In the genomic region with DNA sequence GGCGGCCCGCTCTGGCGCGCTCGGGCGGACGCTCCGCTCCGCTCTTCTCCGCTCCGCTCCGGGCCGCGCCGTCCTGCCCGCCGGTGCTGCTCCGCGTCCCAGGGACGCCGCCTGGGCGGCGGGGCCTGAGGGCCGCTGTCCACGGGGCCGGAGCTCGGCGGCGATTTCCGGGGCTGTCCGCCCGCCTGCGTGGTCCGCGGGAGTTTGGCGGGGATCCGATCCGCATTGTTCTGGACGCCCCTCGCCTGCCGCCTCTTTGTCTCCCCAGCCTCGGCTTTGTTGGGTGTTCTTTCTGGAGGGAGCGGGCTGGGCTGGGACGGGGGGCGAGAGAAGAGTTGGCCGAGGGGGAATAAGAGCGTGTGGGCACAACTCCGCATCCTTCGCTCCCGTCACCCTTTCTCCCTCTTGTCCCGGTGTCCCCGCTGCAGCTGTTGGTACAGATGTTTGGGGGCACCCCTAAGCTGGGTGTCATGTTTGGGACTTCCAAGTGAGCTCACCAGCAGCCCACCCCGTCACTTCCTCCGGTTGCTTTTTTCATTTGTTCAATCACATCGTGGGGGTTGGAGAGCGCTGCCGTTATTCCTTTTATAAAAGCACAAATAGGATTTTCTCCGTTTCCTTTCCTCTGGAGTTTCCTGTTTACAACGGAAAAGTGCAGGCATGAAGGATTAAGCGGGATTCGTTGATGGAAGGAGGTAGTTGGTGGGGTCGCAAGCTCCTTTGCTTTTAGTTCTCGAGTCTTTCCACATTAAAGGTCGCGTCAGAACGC, we compare ENCODE assay signal across 8 mouse cellular contexts. TPM values are rescaled to one million over a fixed set of nuclear protein-coding genes. Genes with fewer than 3 reads are reported as not detected.
DNase-seq lines count a peak whose midpoint lies in the region; ATAC-seq and TF ChIP-seq lines count a peak whose summit lies in the region.

No protein-coding gene starts in this region.

- H3K27ac ChIP-seq in MEL (ENCODE audit: control insufficient read depth, low read depth, low read length), result peak overlapping the region; percentile 48
- H3K27ac ChIP-seq in heart, adult 2 months, result peak overlapping the region; percentile 95
- H3K27ac ChIP-seq in kidney, adult 2 months (ENCODE audit: insufficient read depth, low read depth, low read length), result peak overlapping the region; percentile 65
- peak overlapping the region; percentile 83 for H3K27ac ChIP-seq in liver, embryonic 13.5 days

- TF ChIP-seq CTCF in MEL (IDR thresholded peaks at IDR 0.05 in 2 of 3, conservative IDR thresholded peaks at IDR 0.05 in 1 of 3; ENCODE audit: control insufficient read depth in 1 of 3, insufficient read depth in 1 of 3, low read depth in 2 of 3, low read length in 3 of 3, poor library complexity in 1 of 3, severe bottlenecking in 1 of 3), result no peak
- TF ChIP-seq CTCF in heart, adult 2 months (IDR thresholded peaks at IDR 0.05), result no peak
- no peak for TF ChIP-seq CTCF in kidney, adult 2 months (conservative IDR thresholded peaks at IDR 0.05; ENCODE audit: insufficient read depth, insufficient read length, low read depth, low read length)

- H3K4me2 ChIP-seq in liver, embryonic 13.5 days, result peak overlapping the region; percentile 85

- under 1% methylated on average over 66 of the region's 66 CpGs for WGBS in heart, adult 2 months
- under 1% methylated on average over 66 of the region's 66 CpGs for WGBS in kidney, adult 2 months
- under 1% methylated on average over 65 of the region's 66 CpGs for WGBS in liver, embryonic 13.5 days (ENCODE audit: insufficient replicate concordance)

- peak; percentile 74 for ATAC-seq in liver, embryonic 13.5 days (ENCODE audit: low read depth)

- intact Hi-C loops in heart, adult 2 months (cut with DNase I), result loop anchor here (2.0 to 10.0 kb wide), 2 partner anchors 83 to 257 kb away; a partner anchor contains a TSS

- DNase-seq in 3134 (ENCODE audit: extremely low read depth, insufficient read length, low spot score) (peak; percentile 60), MEL (ENCODE audit: low read depth, low spot score) (peak; percentile 82)
- DNase-seq in embryo, embryonic 11 days, result peak; percentile 65
- peak in 1 of 2 experiments; percentile 53 for DNase-seq in heart, adult 2 months
- peak; percentile 40 for DNase-seq in kidney, adult 2 months
- no peak for DNase-seq in liver, embryonic 13.5 days
- peak; percentile 82 for DNase-seq in naive thymus-derived CD4-positive, alpha-beta T cell, adult 2 months (ENCODE audit: low read depth)
- DNase-seq in thymus, adult 18-20 months, result peak; percentile 39 to 59

- peaks cover 1 to 17% of the 10 kb centered on the region in 2 experiments for H3K36me3 ChIP-seq in MEL (ENCODE audit: control insufficient read depth in 1 of 2, insufficient read depth in 2 of 2, low read length in 2 of 2)
- H3K36me3 ChIP-seq in heart, adult 2 months (ENCODE audit: control insufficient read depth, insufficient read depth, low read length), result peaks cover 6% of the 10 kb centered on the region
- H3K36me3 ChIP-seq in kidney, adult 2 months (ENCODE audit: control insufficient read depth, insufficient read depth, low read length), result no peaks in the 10 kb centered on the region
- 0 out of 2 replicates have a peak, but pooled peaks cover 2% of the 10 kb centered on the region for H3K36me3 ChIP-seq in liver, embryonic 13.5 days

- no peaks in the 10 kb centered on the region for H3K9me3 ChIP-seq in MEL (replicated peaks; ENCODE audit: insufficient read depth, low read length)
- no peaks in the 10 kb centered on the region for H3K9me3 ChIP-seq in liver, embryonic 13.5 days (replicated peaks)

- H3K27me3 ChIP-seq in MEL (ENCODE audit: control insufficient read depth in 1 of 2, insufficient read depth in 2 of 2, low read length in 2 of 2), result peaks cover 3 to 9% of the 10 kb centered on the region in 2 experiments; a peak in 3 of 4 replicates
- H3K27me3 ChIP-seq in heart, adult 2 months (ENCODE audit: control insufficient read depth, insufficient read depth, low read length), result no peaks in the 10 kb centered on the region
- H3K27me3 ChIP-seq in kidney, adult 2 months (replicated peaks; ENCODE audit: control insufficient read depth, insufficient read depth, low read length), result no peaks in the 10 kb centered on the region
- no peaks in the 10 kb centered on the region for H3K27me3 ChIP-seq in liver, embryonic 13.5 days

- TF ChIP-seq POLR2A in MEL (IDR thresholded peaks at IDR 0.05; ENCODE audit: control insufficient read depth in 1 of 2, insufficient read depth in 1 of 2, low read depth in 1 of 2, low read length in 2 of 2, poor library complexity in 1 of 2), result no peak
- no peak for TF ChIP-seq POLR2A in heart, adult 2 months (IDR thresholded peaks at IDR 0.05; ENCODE audit: insufficient read depth, low read depth, low read length)
- TF ChIP-seq POLR2A in kidney, adult 2 months (IDR thresholded peaks at IDR 0.05; ENCODE audit: low read depth, low read length), result no peak

- H3K4me1 ChIP-seq in MEL (ENCODE audit: control insufficient read depth in 1 of 2, insufficient read depth in 2 of 2, low read length in 2 of 2), result peaks cover 4 to 5% of the 10 kb centered on the region in 2 experiments; a peak in 3 of 4 replicates
- peaks cover 3% of the 10 kb centered on the region for H3K4me1 ChIP-seq in heart, adult 2 months (ENCODE audit: control insufficient read depth, insufficient read depth, low read length)
- peaks cover 3% of the 10 kb centered on the region; the same call in 1 of the 2 replicates for H3K4me1 ChIP-seq in kidney, adult 2 months (ENCODE audit: control insufficient read depth, insufficient read depth, low read length)
- peaks cover 47% of the 10 kb centered on the region for H3K4me1 ChIP-seq in liver, embryonic 13.5 days (replicated peaks)

- TF ChIP-seq RAD21 in MEL (IDR thresholded peaks at IDR 0.05; ENCODE audit: low read depth, low read length), result no peak

- peak overlapping the region; percentile 97 for H3K9ac ChIP-seq in MEL (ENCODE audit: control insufficient read depth, low read depth, low read length, poor library complexity, severe bottlenecking)
- peak overlapping the region; percentile 95 for H3K9ac ChIP-seq in heart, adult 2 months (ENCODE audit: low read depth, low read length)
- peak overlapping the region; percentile 96 for H3K9ac ChIP-seq in liver, embryonic 13.5 days

- H3K4me3 ChIP-seq in MEL (ENCODE audit: control insufficient read depth in 1 of 2, insufficient read depth in 1 of 2, low read depth in 2 of 2, low read length in 2 of 2), result peak overlapping the region; percentile 96 to 98
- H3K4me3 ChIP-seq in heart, adult 2 months, result peak overlapping the region; percentile 87
- H3K4me3 ChIP-seq in kidney, adult 2 months (ENCODE audit: insufficient read depth, low read depth, low read length), result peak overlapping the region; percentile 75
- peak overlapping the region; percentile 95 for H3K4me3 ChIP-seq in liver, embryonic 13.5 days (replicated peaks)

- peaks cover 45% of the 10 kb centered on the region for H3K79me2 ChIP-seq in MEL (ENCODE audit: control insufficient read depth, insufficient read depth, low read length, poor library complexity)
- H3K79me2 ChIP-seq in heart, adult 2 months (replicated peaks; ENCODE audit: control insufficient read depth, insufficient read depth, low read length), result peaks cover 10% of the 10 kb centered on the region

- no peak for TF ChIP-seq EP300 in MEL (IDR thresholded peaks at IDR 0.05; ENCODE audit: low read depth in 1 of 2, low read length in 2 of 2)
- TF ChIP-seq EP300 in heart, adult 2 months (IDR thresholded peaks at IDR 0.05; ENCODE audit: insufficient read depth, low read depth, low read length), result no peak

TF ChIP-seq in MEL, 35 proteins besides CTCF, POLR2A, EP300 and RAD21:
- TF ChIP-seq UBTF (IDR thresholded peaks at IDR 0.05; ENCODE audit: borderline replicate concordance, insufficient read depth, low read depth, low read length) (0 out of 2 replicates have a peak, but pooled peaks have one; percentile 45), ZKSCAN1 (IDR thresholded peaks at IDR 0.05; ENCODE audit: low read depth, low read length) (no peak), SIN3A (IDR thresholded peaks at IDR 0.05; ENCODE audit: low read length) (peak; percentile 69; the same call in 1 of the 2 replicates), ETS1 (IDR thresholded peaks at IDR 0.05; ENCODE audit: low read depth, low read length) (peak; percentile 33; the same call in 1 of the 2 replicates), BHLHE40 (IDR thresholded peaks at IDR 0.05; ENCODE audit: borderline replicate concordance, low read depth, low read length) (no peak), ZNF384 (IDR thresholded peaks at IDR 0.05; ENCODE audit: low read depth, low read length) (no peak), MXI1 (IDR thresholded peaks at IDR 0.05; ENCODE audit: low read depth, low read length) (peak; percentile 31; the same call in 1 of the 2 replicates), POLR2AphosphoS2 (IDR thresholded peaks at IDR 0.05; ENCODE audit: low read length) (no peak), CHD1 (IDR thresholded peaks at IDR 0.05; ENCODE audit: low read depth, low read length) (0 out of 2 replicates have a peak, but pooled peaks have one; percentile 60), MYB (IDR thresholded peaks at IDR 0.05; ENCODE audit: low read depth, low read length) (no peak), MAFK (IDR thresholded peaks at IDR 0.05; ENCODE audit: borderline replicate concordance, low read depth, low read length) (no peak)

RNA-seq across cellular contexts. Expression of a gene that starts 0.8 kb away (rescaled TPM):
- 16.1 and 18.2 TPM in 2 replicates for total RNA-seq in MEL (2012; rRNA removed)
- 100 to 1,000 TPM in 1 of 2 experiments, 10 to 100 TPM in 1; 41.8 to 119 TPM for polyA plus RNA-seq in MEL (2012; ENCODE audit: insufficient read depth in 1 of 2, insufficient read length in 2 of 2, low read depth in 1 of 2, low replicate concordance in 2 of 2, missing spikeins in 1 of 2)
- total RNA-seq in heart, adult 2 months (2021), result 10 to 100 TPM; 30.0 to 37.6 TPM
- polyA plus RNA-seq in heart, adult 2 months (2012; rRNA removed), result 6.0 and 11.8 TPM in 2 replicates
- polyA plus RNA-seq in kidney, adult 2 months (2012; rRNA removed), result 8.8 and 11.8 TPM in 2 replicates
- 9.8 and 10.5 TPM in 2 replicates for polyA plus RNA-seq in liver, embryonic 13.5 days (2015; fragmentation: Nextera tagmentation; extraction: Ambion mirVana)
